Mouse (Mus musculus) limb, embryonic 14.5 days (tissue): Measurements from ENCODE around the gene Chpt1. TPM values are rescaled to one million over a fixed set of nuclear protein-coding genes. Genes with fewer than 3 reads are reported as not detected.

Experiments
- ATAC-seq: fragments of 200-750 bp; cut with Nextera tagmentation; 2 replicates; pipeline ENCODE4 v1.8.0; 2017; ENCODE audit warnings: low read depth, moderate number of reproducible peaks, moderate TSS enrichment; ENCODE audit not compliant: low FRiP score
- DNase-seq: peaks from one replicate; pipeline ENCODE4 v3.0.0-alpha.2; 2015; ENCODE audit warnings: low spot score
- H3K27ac ChIP-seq: fragments of 300-500 bp; sonication (generic); replicated peaks from 2 replicates; pipeline ENCODE4 v1.5.1; 2014; ENCODE audit warnings: low read depth, mild to moderate bottlenecking, low read length, moderate library complexity, mixed read lengths
- H3K27me3 ChIP-seq: fragments of 300-500 bp; sonication (generic); 2 replicates; pipeline ENCODE4 v1.6.1; 2014; ENCODE audit warnings: low read length, mixed read lengths; ENCODE audit not compliant: control insufficient read depth, insufficient read depth
- H3K36me3 ChIP-seq: fragments of 300-500 bp; sonication (generic); 2 replicates; pipeline ENCODE4 v1.6.1; 2014; ENCODE audit warnings: mild to moderate bottlenecking, low read length, moderate library complexity, mixed read lengths; ENCODE audit not compliant: control insufficient read depth, insufficient read depth
- H3K4me1 ChIP-seq: fragments of 300-500 bp; sonication (generic); 2 replicates; pipeline ENCODE4 v1.6.1; 2014; ENCODE audit warnings: antibody characterized with exemption, low read length, mixed read lengths; ENCODE audit not compliant: control insufficient read depth, insufficient read depth
- H3K4me2 ChIP-seq: fragments of 300-500 bp; sonication (generic); replicated peaks from 2 replicates; pipeline ENCODE4 v1.6.1; 2014; ENCODE audit warnings: low read depth, mild to moderate bottlenecking, low read length, moderate library complexity; ENCODE audit not compliant: severe bottlenecking
- H3K4me3 ChIP-seq: fragments of 300-500 bp; sonication (generic); replicated peaks from 2 replicates; pipeline ENCODE4 v1.5.1; 2014; ENCODE audit warnings: low read length
- H3K9ac ChIP-seq: fragments of 300-500 bp; sonication (generic); 2 replicates; pipeline ENCODE4 v1.6.1; 2014; ENCODE audit warnings: mild to moderate bottlenecking, low read depth, low read length, moderate library complexity; ENCODE audit not compliant: severe bottlenecking
- H3K9me3 ChIP-seq: fragments of 300-500 bp; sonication (generic); 2 replicates; pipeline ENCODE4 v1.6.1; 2016; ENCODE audit warnings: low read length; ENCODE audit not compliant: control insufficient read depth
- POLR2A ChIP-seq: fragments of 200-500 bp; IDR thresholded peaks from 2 replicates; pipeline ENCODE4 v1.8.0; 2012; ENCODE audit warnings: inconsistent platforms, mild to moderate bottlenecking, moderate library complexity, borderline replicate concordance; ENCODE audit not compliant: insufficient read depth, insufficient read length; ENCODE audit errors: extremely low read depth
- WGBS: fragments of 180-500 bp; shearing (Covaris S2); extraction: QIAGEN DNeasy Blood & Tissue Kit; methylation state at CpG from one replicate; pipeline ENCODE4 v1.1.7; 2014; 5-methylcytosine and 5-hydroxymethylcytosine counted together
- polyA plus RNA-seq, 2 experiments: library from polyadenylated mRNA; depleted of rRNA in 1 of 2; stranded (reverse) in 1 of 2; unstranded in 1 of 2; fragments of >200 nt; fragmentation: Nextera tagmentation in 1 of 2; extraction: Ambion mirVana in 1 of 2; gene quantifications; 2 replicates each; pipeline versions ENCODE4 v1.2.1 to v1.2.3; 2012 to 2014

Gene Chpt1
- polyA plus RNA-seq (2012; rRNA removed): 10.3 and 12.5 TPM in 2 replicates
- 34.3 and 35.9 TPM in 2 replicates for polyA plus RNA-seq (2014; fragmentation: Nextera tagmentation; extraction: Ambion mirVana)

GRCm38 (mm10) chr10:88503421-88504314, at the start of gene Chpt1:
TSS of gene Chpt1 (minus strand) at chr10:88504073.
- Histone ChIP-seq H3K4me1 (peaks cover 16% of the 10 kb centered on the region), H3K36me3 (no peaks in the 10 kb centered on the region), H3K4me3 (peak within 1 kb of the TSS; percentile 76), H3K27me3 (no peaks in the 10 kb centered on the region), H3K9me3 (no peaks in the 10 kb centered on the region), H3K27ac (peak within 1 kb of the TSS; percentile 62; the same call in 1 of the 2 replicates), H3K9ac (peak within 1 kb of the TSS; percentile 83), H3K4me2 (peak within 1 kb of the TSS; percentile 93)
- 1% methylated on average over 21 of the region's 80 CpGs for whole genome bisulfite sequencing
- 0 out of 2 replicates have a peak, but pooled peaks have one; percentile 53 for TF ChIP-seq POLR2A
- DNase-seq (peak; percentile 81), ATAC-seq (peak; percentile 95)

- H3K9me3 ChIP-seq: no peaks in the 10 kb centered on the region
- no peak for TF ChIP-seq POLR2A
- WGBS: 90% methylated on average over 2 of the region's 2 CpGs
- DNase-seq (no peak), ATAC-seq (no peak)
- no peaks in the 10 kb centered on the region for H3K4me1 ChIP-seq
- no peak overlapping the region for H3K27ac ChIP-seq
- no peaks in the 10 kb centered on the region for H3K27me3 ChIP-seq
- no peaks in the 10 kb centered on the region for H3K36me3 ChIP-seq
- H3K4me2 ChIP-seq: no peak overlapping the region
- no peak overlapping the region for H3K4me3 ChIP-seq
- H3K9ac ChIP-seq: no peak overlapping the region
These were observed 48.9 kb upstream of the Chpt1 start for GRCm38 (mm10) chr10:88552738-88553137.

GRCm38 (mm10) chr10:88550225-88550624, 46.4 kb upstream of the Chpt1 start:
- no peak overlapping the region for H3K4me3 ChIP-seq
- 74% methylated on average over 3 of the region's 3 CpGs for WGBS
- no peak overlapping the region for H3K9ac ChIP-seq
- no peak for TF ChIP-seq POLR2A
- no peak overlapping the region for H3K4me2 ChIP-seq
- H3K27ac ChIP-seq: no peak overlapping the region
- ATAC-seq (no peak), DNase-seq (no peak)
- no peaks in the 10 kb centered on the region for H3K36me3 ChIP-seq
- no peaks in the 10 kb centered on the region for H3K27me3 ChIP-seq
- H3K9me3 ChIP-seq: no peaks in the 10 kb centered on the region
- H3K4me1 ChIP-seq: no peaks in the 10 kb centered on the region

- Histone ChIP-seq H3K4me1 (no peaks in the 10 kb centered on the region), H3K36me3 (no peaks in the 10 kb centered on the region), H3K9ac (no peak overlapping the region), H3K27me3 (no peaks in the 10 kb centered on the region), H3K4me3 (no peak overlapping the region), H3K9me3 (no peaks in the 10 kb centered on the region), H3K27ac (no peak overlapping the region), H3K4me2 (no peak overlapping the region)
- WGBS: 55% methylated on average over 2 of the region's 2 CpGs
- no peak for DNase-seq
- no peak for ATAC-seq
- no peak for TF ChIP-seq POLR2A
These were observed 43.8 kb upstream of the Chpt1 start for GRCm38 (mm10) chr10:88547635-88548034.

GRCm38 (mm10) chr10:88530631-88531030, 26.8 kb upstream of the Chpt1 start:
- no peaks in the 10 kb centered on the region for H3K36me3 ChIP-seq
- H3K27ac ChIP-seq: no peak overlapping the region
- no peak for TF ChIP-seq POLR2A
- H3K9me3 ChIP-seq: no peaks in the 10 kb centered on the region
- H3K27me3 ChIP-seq: no peaks in the 10 kb centered on the region
- ATAC-seq: no peak
- H3K9ac ChIP-seq: no peak overlapping the region
- no peak overlapping the region for H3K4me2 ChIP-seq
- no peaks in the 10 kb centered on the region for H3K4me1 ChIP-seq
- no peak overlapping the region for H3K4me3 ChIP-seq
- WGBS: 68% methylated on average over 5 of the region's 5 CpGs
- DNase-seq: no peak
